Mouse (Mus musculus) intestine, embryonic 14.5 days (tissue): ENCODE measurements at regions not wholly inside any gene's neighbourhood (a gene's known extent, or its start where the extent isn't known, plus 50 kb on each side); places are given as distances from the start of the nearest gene placed in this dataset.
"Not testable (repeated sequence)": the region's sequence is repeated elsewhere in the genome, so short reads cannot be mapped to it uniquely, and the experiment has no call there.

Experiments used
- ATAC-seq: fragments of 200-750 bp; cut with Nextera tagmentation; replicated peaks from 2 replicates; pipeline ENCODE4 v1.8.0; 2017; ENCODE audit warnings: low read depth, moderate number of reproducible peaks, moderate TSS enrichment, moderate library complexity; ENCODE audit not compliant: low FRiP score, low TSS enrichment
- DNase-seq: peaks from one replicate; pipeline ENCODE4 v3.0.0-alpha.2; 2018; ENCODE audit warnings: low spot score
- H3K27ac ChIP-seq: fragments of 300-500 bp; sonication (generic); 2 replicates; pipeline ENCODE4 v1.5.1; 2014; ENCODE audit warnings: low read depth, mild to moderate bottlenecking, control low read depth
- H3K27me3 ChIP-seq: fragments of 300-500 bp; sonication (generic); replicated peaks from 2 replicates; pipeline ENCODE4 v1.6.1; 2014; ENCODE audit warnings: low read length, control low read depth; ENCODE audit not compliant: control insufficient read depth, insufficient read depth
- H3K36me3 ChIP-seq: fragments of 300-500 bp; sonication (generic); 2 replicates; pipeline ENCODE4 v1.6.1; 2014; ENCODE audit warnings: low read length, control low read depth; ENCODE audit not compliant: control insufficient read depth, insufficient read depth
- H3K4me1 ChIP-seq: fragments of 300-500 bp; sonication (generic); replicated peaks from 2 replicates; pipeline ENCODE4 v1.6.1; 2014; ENCODE audit warnings: low read length, control low read depth, mixed read lengths; ENCODE audit not compliant: control insufficient read depth, insufficient read depth
- H3K4me2 ChIP-seq: fragments of 300-500 bp; sonication (generic); 2 replicates; pipeline ENCODE4 v1.6.1; 2014; ENCODE audit warnings: low read length
- H3K4me3 ChIP-seq: fragments of 300-500 bp; sonication (generic); 2 replicates; pipeline ENCODE4 v1.5.1; 2014; ENCODE audit warnings: low read depth, low read length, control low read depth, mixed read lengths
- H3K9ac ChIP-seq: fragments of 300-500 bp; sonication (generic); 2 replicates; pipeline ENCODE4 v1.6.1; 2014; ENCODE audit warnings: mild to moderate bottlenecking, low read length
- H3K9me3 ChIP-seq: fragments of 300-500 bp; sonication (generic); 2 replicates; pipeline ENCODE4 v1.6.1; 2016; ENCODE audit warnings: low read length, control low read depth; ENCODE audit not compliant: control insufficient read depth
- whole genome bisulfite sequencing: fragments of 180-500 bp; shearing (Covaris S2); extraction: QIAGEN DNeasy Blood & Tissue Kit; methylation state at CpG from one replicate; pipeline ENCODE4 v1.1.7; 2014; 5-methylcytosine and 5-hydroxymethylcytosine counted together

GRCm38 (mm10) chr1:59417962-59418361 is 64.3 kb upstream of the Fzd7 start:
- no peak overlapping the region for H3K4me2 ChIP-seq
- peaks cover 8% of the 10 kb centered on the region for H3K4me1 ChIP-seq
- WGBS = 56% methylated on average over 3 of the region's 3 CpGs
- ATAC-seq (no peak), DNase-seq (no peak)
- no peaks in the 10 kb centered on the region for H3K36me3 ChIP-seq
- no peak overlapping the region for H3K9ac ChIP-seq
- H3K27ac ChIP-seq = no peak overlapping the region
- H3K4me3 ChIP-seq = no peak overlapping the region
- H3K9me3 ChIP-seq = no peaks in the 10 kb centered on the region
- H3K27me3 ChIP-seq = no peaks in the 10 kb centered on the region

- Histone ChIP-seq H3K9me3 (no peaks in the 10 kb centered on the region), H3K9ac (no peak overlapping the region), H3K4me2 (no peak overlapping the region), H3K4me1 (peaks cover 15% of the 10 kb centered on the region), H3K27ac (no peak overlapping the region), H3K4me3 (no peak overlapping the region), H3K27me3 (no peaks in the 10 kb centered on the region), H3K36me3 (no peaks in the 10 kb centered on the region)
- DNase-seq (no peak), ATAC-seq (no peak)
- WGBS = 83% methylated on average over 9 of the region's 9 CpGs
Observed at GRCm38 (mm10) chr1:59418748-59419147, 63.5 kb upstream of the Fzd7 start.

GRCm38 (mm10) chr1:59422981-59423941 is 59.0 kb upstream of the Fzd7 start:
- Histone ChIP-seq H3K9ac (no peak overlapping the region), H3K27me3 (no peaks in the 10 kb centered on the region), H3K36me3 (no peaks in the 10 kb centered on the region), H3K4me2 (peak overlapping the region; percentile 18; the same call in 1 of the 2 replicates), H3K4me3 (no peak overlapping the region), H3K9me3 (no peaks in the 10 kb centered on the region), H3K4me1 (peaks cover 15% of the 10 kb centered on the region), H3K27ac (peak overlapping the region; percentile 34; the same call in 1 of the 2 replicates)
- WGBS = 26% methylated on average over 19 of the region's 19 CpGs
- peak; percentile 60 for DNase-seq
- peak; percentile 64 for ATAC-seq

GRCm38 (mm10) chr1:59425771-59426170 is 56.5 kb upstream of the Fzd7 start:
- DNase-seq, H3K27me3 ChIP-seq, H3K4me3 ChIP-seq, H3K9me3 ChIP-seq, ATAC-seq, H3K36me3 ChIP-seq, H3K9ac ChIP-seq, H3K4me2 ChIP-seq, H3K27ac ChIP-seq: not testable (repeated sequence)
- WGBS = 93% methylated on average over 1 of the region's 1 CpGs
- H3K4me1 ChIP-seq = peaks cover 15% of the 10 kb centered on the region

GRCm38 (mm10) chr1:59426346-59427203 is 55.6 kb upstream of the Fzd7 start:
- 46% methylated on average over 9 of the region's 10 CpGs for WGBS
- no peaks in the 10 kb centered on the region for H3K36me3 ChIP-seq
- ATAC-seq (no peak), DNase-seq (no peak)
- H3K4me3 ChIP-seq = no peak overlapping the region
- H3K4me2 ChIP-seq = no peak overlapping the region
- no peak overlapping the region for H3K27ac ChIP-seq
- H3K4me1 ChIP-seq = peaks cover 15% of the 10 kb centered on the region
- H3K9me3 ChIP-seq = no peaks in the 10 kb centered on the region
- no peaks in the 10 kb centered on the region for H3K27me3 ChIP-seq
- H3K9ac ChIP-seq = no peak overlapping the region

- H3K4me2 ChIP-seq = no peak overlapping the region
- WGBS = 67% methylated on average over 5 of the region's 5 CpGs
Observed at GRCm38 (mm10) chr1:59427204-59427557, 55.0 kb upstream of the Fzd7 start.

GRCm38 (mm10) chr1:59429289-59429688 is 52.9 kb upstream of the Fzd7 start:
- no peaks in the 10 kb centered on the region; the same call in 1 of the 2 replicates for H3K4me1 ChIP-seq
- no peak overlapping the region for H3K9ac ChIP-seq
- H3K27ac ChIP-seq = no peak overlapping the region
- ATAC-seq = no peak
- no peaks in the 10 kb centered on the region for H3K9me3 ChIP-seq
- no peaks in the 10 kb centered on the region for H3K36me3 ChIP-seq
- H3K4me2 ChIP-seq = no peak overlapping the region
- WGBS = 86% methylated on average over 4 of the region's 4 CpGs
- DNase-seq = no peak
- H3K27me3 ChIP-seq = no peaks in the 10 kb centered on the region
- H3K4me3 ChIP-seq = no peak overlapping the region

More at GRCm38 (mm10) chr1:59427204-59427557, 55.0 kb upstream of the Fzd7 start:
- Histone ChIP-seq H3K4me1 (peaks cover 15% of the 10 kb centered on the region), H3K27ac (no peak overlapping the region), H3K9me3 (no peaks in the 10 kb centered on the region), H3K4me3 (no peak overlapping the region), H3K9ac (no peak overlapping the region), H3K36me3 (no peaks in the 10 kb centered on the region), H3K27me3 (no peaks in the 10 kb centered on the region)
- ATAC-seq = no peak
- DNase-seq = no peak

- WGBS = 88% methylated on average over 3 of the region's 3 CpGs
- no peak for ATAC-seq
- H3K4me2 ChIP-seq = no peak overlapping the region
Observed at GRCm38 (mm10) chr1:59430234-59430633, 52.0 kb upstream of the Fzd7 start.

More at GRCm38 (mm10) chr1:59430234-59430633, 52.0 kb upstream of the Fzd7 start:
- no peak for DNase-seq
- Histone ChIP-seq H3K27ac (no peak overlapping the region), H3K36me3 (no peaks in the 10 kb centered on the region), H3K4me3 (no peak overlapping the region), H3K9ac (no peak overlapping the region), H3K4me1 (peaks cover 3% of the 10 kb centered on the region; the same call in 1 of the 2 replicates), H3K27me3 (no peaks in the 10 kb centered on the region), H3K9me3 (no peaks in the 10 kb centered on the region)
